Mouse (Mus musculus) bone marrow macrophage, adult 2 months (primary cell): ENCODE data around the gene Dock2.

Experiments
- CTCF ChIP-seq: IDR thresholded peaks from 2 replicates; pipeline ENCODE4 v1.5.1; 2012; ENCODE audit warnings: low read depth, mild to moderate bottlenecking, low read length, moderate library complexity
- POLR2A ChIP-seq: IDR thresholded peaks from 2 replicates; pipeline ENCODE4 v1.6.1; 2012; ENCODE audit warnings: mild to moderate bottlenecking, low read depth, low read length, borderline replicate concordance

GRCm38 (mm10) chr11:34762570-34763127 lies 21.0 kb downstream of the Dock2 start:
- TF ChIP-seq CTCF: no peak
- TF ChIP-seq POLR2A: no peak
